Mouse (Mus musculus) stomach, embryonic 15.5 days (tissue): ENCODE results near the gene Bcor. TPM values are rescaled to one million over a fixed set of nuclear protein-coding genes. Genes with fewer than 3 reads are reported as not detected.

Experiments used
- ATAC-seq: fragments of 200-750 bp; cut with Nextera tagmentation; 2 replicates; pipeline ENCODE4 v1.8.0; 2017; ENCODE audit warnings: low read depth, moderate number of reproducible peaks, moderate TSS enrichment; ENCODE audit not compliant: insufficient read depth, low FRiP score
- H3K27ac ChIP-seq: fragments of 300-500 bp; sonication (generic); 2 replicates; pipeline ENCODE4 v1.5.1; 2015; ENCODE audit warnings: mild to moderate bottlenecking, inconsistent platforms
- H3K27me3 ChIP-seq: fragments of 300-500 bp; sonication (generic); replicated peaks from 2 replicates; pipeline ENCODE4 v1.6.1; 2015; ENCODE audit warnings: inconsistent platforms
- H3K36me3 ChIP-seq: fragments of 300-500 bp; sonication (generic); 2 replicates; pipeline ENCODE4 v1.6.1; 2015; ENCODE audit warnings: inconsistent platforms
- H3K4me1 ChIP-seq: fragments of 300-500 bp; sonication (generic); 2 replicates; pipeline ENCODE4 v1.6.1; 2015; ENCODE audit warnings: inconsistent platforms
- H3K4me2 ChIP-seq: fragments of 300-500 bp; sonication (generic); 2 replicates; pipeline ENCODE4 v1.6.1; 2015; ENCODE audit warnings: mild to moderate bottlenecking, inconsistent platforms
- H3K4me3 ChIP-seq: fragments of 300-500 bp; sonication (generic); replicated peaks from 2 replicates; pipeline ENCODE4 v1.5.1; 2015; ENCODE audit warnings: inconsistent platforms
- H3K9ac ChIP-seq: fragments of 300-500 bp; sonication (generic); 2 replicates; pipeline ENCODE4 v1.6.1; 2015; ENCODE audit warnings: inconsistent platforms
- H3K9me3 ChIP-seq: fragments of 300-500 bp; sonication (generic); 2 replicates; pipeline ENCODE4 v1.6.1; 2016; ENCODE audit warnings: inconsistent platforms
- WGBS: fragments of 180-500 bp; shearing (Covaris S2); methylation state at CpG from one replicate; pipeline ENCODE4 v1.1.7; 2015; 5-methylcytosine and 5-hydroxymethylcytosine counted together
- polyA plus RNA-seq: library from polyadenylated mRNA; unstranded; fragments of >200 nt; fragmentation: Nextera tagmentation; extraction: Ambion mirVana; gene quantifications from 2 replicates; pipeline ENCODE4 v1.2.1, GENCODE M21; 2015

Gene Bcor
- polyA plus RNA-seq, 1 experiment from 2014 or later: 14.0 TPM

DNA sequence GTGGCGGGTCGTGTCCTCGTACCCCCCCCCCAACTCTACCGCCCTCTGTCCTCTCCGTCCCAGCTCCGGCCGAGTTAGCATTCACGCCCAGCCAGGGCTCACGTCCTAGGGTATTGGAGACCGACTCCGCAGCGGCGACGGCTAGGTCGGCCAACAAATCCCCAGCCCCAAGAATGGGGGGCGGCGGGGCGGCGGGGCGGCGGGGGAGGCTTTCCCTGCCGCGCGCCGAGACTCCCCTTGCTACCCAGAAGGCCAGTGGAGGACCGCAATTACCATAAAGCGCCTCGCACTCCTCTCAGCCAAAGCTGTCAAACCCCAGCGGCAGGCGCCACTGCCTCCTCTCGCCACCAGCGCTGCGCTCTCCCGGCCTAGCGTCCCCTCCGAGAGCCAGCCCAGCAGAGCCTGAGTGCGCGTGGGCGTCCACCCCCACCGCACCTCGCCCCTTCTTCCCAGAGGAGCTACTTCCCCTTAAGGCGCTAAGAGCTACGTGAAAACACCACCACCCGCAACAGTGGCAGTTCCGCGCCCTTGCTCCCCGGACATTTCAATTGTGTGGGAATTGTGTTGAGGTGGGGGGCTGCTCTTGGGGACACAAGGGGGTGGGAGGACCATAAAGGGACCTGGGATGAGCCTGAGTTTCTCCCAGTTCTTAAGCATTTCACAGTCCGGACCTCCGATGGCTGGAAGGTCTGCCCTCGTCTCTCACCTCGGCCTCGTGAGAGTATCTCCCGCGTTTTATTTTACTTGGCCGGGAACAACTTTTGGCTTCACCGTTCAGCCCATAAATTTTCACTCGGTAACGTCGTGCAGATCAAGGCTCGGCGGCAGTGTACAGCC, 79.0 kb downstream of the Bcor start:
- no peaks in the 10 kb centered on the region for H3K9me3 ChIP-seq
- ATAC-seq: no peak
- H3K27me3 ChIP-seq: peaks cover 47% of the 10 kb centered on the region
- peak overlapping the region; percentile 79 for H3K4me2 ChIP-seq
- H3K4me3 ChIP-seq: peak overlapping the region; percentile 62
- H3K36me3 ChIP-seq: no peaks in the 10 kb centered on the region
- peak overlapping the region; percentile 29; the same call in 1 of the 2 replicates for H3K9ac ChIP-seq
- 5% methylated on average over 61 of the region's 61 CpGs for WGBS
- H3K4me1 ChIP-seq: peaks cover 19% of the 10 kb centered on the region; the same call in 1 of the 2 replicates
- peak overlapping the region; percentile 61 for H3K27ac ChIP-seq

DNA sequence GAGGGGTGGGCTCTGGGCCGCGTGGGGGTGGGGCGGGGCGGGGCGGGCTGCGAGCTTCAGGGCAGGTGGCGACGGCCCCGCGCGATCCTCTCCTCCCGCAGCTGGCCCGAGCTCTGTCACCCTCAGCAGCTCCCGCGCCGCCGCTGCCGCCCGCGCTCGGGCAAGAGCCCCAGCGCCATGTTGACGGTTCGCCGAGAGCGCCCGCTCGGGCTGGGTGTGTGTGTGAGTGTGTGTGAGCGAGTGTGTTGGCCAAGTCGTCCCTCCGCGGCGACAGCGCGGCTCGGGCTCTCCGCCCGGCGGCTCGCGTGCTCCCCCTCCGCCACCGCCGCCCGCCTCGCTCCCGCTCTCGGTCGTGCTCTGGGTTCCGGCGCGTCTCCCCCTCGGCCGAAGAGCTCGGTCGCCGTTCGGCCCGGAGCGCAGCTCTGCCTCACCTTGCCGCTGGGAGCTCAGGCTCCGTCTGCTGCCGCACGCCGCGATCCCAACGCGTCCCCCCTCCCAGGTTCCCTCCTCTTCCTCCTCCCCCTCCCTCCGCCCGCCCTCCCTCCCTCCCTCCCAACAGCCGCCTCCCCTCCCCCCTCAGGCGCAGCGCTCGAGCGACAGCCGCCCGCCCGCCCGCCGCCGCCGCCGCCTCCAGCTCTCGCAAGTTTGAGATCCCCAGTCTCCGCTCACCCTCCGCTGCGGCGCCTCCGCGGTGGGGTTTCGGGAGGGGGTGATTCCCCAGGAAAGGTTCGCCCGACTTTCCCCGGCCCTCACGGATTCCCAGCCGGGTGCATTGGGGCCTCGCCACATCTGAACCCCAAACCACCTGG, 79.9 kb downstream of the Bcor start:
- under 1% methylated on average over 51 of the region's 97 CpGs for WGBS
- Histone ChIP-seq H3K4me2 (peak overlapping the region; percentile 79), H3K27me3 (peaks cover 46% of the 10 kb centered on the region)

DNA sequence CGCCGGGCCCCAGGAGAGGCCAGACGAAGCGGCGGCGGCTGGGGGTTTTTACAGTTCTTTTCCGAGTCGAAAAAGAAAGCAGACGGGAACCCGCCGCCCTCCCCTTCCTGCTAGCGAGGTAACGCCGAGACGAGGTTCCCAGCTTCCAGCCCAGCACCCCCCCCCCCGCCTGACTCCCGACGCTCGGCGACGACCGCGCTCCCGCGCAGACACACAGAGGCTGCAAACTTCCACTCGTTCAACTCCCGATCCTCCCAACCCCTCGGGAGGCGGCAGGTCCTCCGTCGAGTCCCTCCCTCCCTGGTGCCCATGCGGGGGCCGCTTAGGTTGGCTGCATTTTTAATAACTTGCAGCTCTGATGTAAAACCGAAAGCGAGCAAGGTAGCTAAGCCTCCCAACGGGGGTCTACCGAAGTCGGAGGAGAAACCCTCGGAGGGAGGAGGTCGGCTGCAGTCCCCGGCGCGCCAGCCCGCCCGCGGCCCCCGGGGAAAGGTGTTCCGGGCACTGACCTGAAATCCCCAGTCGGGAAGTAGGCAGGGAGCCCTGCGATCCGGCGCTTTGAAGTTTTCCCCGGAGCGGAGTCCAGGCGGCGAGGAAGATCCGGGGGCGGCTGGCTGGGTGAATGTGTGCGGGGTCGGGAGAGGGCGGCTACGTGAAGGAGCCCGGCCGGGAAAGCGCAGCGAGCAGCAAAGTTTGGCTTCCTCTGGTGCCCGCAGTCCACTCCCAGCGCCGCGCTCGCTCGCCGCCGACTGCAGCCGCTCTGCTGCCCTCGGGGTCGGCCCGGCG, 80.7 kb downstream of the Bcor start:
- peak overlapping the region; percentile 91 for H3K27ac ChIP-seq
- no peaks in the 10 kb centered on the region for H3K9me3 ChIP-seq
- H3K4me2 ChIP-seq: peak overlapping the region; percentile 79
- WGBS: 3% methylated on average over 72 of the region's 79 CpGs
- peak overlapping the region; percentile 48 for H3K9ac ChIP-seq
- ATAC-seq: no peak
- peaks cover 19% of the 10 kb centered on the region; the same call in 1 of the 2 replicates for H3K4me1 ChIP-seq
- no peaks in the 10 kb centered on the region for H3K36me3 ChIP-seq
- H3K27me3 ChIP-seq: peaks cover 38% of the 10 kb centered on the region
- H3K4me3 ChIP-seq: peak overlapping the region; percentile 62

More for the DNA sequence above, 79.9 kb downstream of the Bcor start:
- Histone ChIP-seq H3K9me3 (no peaks in the 10 kb centered on the region), H3K4me3 (peak overlapping the region; percentile 62), H3K4me1 (peaks cover 19% of the 10 kb centered on the region; the same call in 1 of the 2 replicates), H3K9ac (peak overlapping the region; percentile 48; the same call in 1 of the 2 replicates), H3K36me3 (no peaks in the 10 kb centered on the region), H3K27ac (peak overlapping the region; percentile 91)
- ATAC-seq: peak; percentile 31; the same call in 1 of the 2 replicates

DNA sequence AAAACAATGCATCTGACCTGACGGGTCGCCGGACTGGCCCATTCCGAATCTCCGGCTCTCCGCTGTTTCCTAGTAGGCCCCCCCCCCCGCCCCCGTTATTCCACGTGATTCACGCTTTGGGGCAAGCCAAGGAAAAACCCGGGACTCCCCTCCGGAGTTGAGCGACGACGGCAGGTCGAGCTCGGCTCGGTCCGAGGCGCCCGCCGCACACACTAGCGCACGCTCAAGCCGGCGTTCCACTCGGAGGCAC, 81.2 kb downstream of the Bcor start:
- Histone ChIP-seq H3K9ac (peak overlapping the region; percentile 57; the same call in 1 of the 2 replicates), H3K4me3 (peak overlapping the region; percentile 62), H3K36me3 (no peaks in the 10 kb centered on the region), H3K27ac (peak overlapping the region; percentile 91; the same call in 1 of the 2 replicates), H3K4me1 (peaks cover 18% of the 10 kb centered on the region; the same call in 1 of the 2 replicates), H3K27me3 (peaks cover 38% of the 10 kb centered on the region), H3K9me3 (no peaks in the 10 kb centered on the region), H3K4me2 (peak overlapping the region; percentile 79)
- ATAC-seq: no peak
- 6% methylated on average over 12 of the region's 27 CpGs for WGBS

DNA sequence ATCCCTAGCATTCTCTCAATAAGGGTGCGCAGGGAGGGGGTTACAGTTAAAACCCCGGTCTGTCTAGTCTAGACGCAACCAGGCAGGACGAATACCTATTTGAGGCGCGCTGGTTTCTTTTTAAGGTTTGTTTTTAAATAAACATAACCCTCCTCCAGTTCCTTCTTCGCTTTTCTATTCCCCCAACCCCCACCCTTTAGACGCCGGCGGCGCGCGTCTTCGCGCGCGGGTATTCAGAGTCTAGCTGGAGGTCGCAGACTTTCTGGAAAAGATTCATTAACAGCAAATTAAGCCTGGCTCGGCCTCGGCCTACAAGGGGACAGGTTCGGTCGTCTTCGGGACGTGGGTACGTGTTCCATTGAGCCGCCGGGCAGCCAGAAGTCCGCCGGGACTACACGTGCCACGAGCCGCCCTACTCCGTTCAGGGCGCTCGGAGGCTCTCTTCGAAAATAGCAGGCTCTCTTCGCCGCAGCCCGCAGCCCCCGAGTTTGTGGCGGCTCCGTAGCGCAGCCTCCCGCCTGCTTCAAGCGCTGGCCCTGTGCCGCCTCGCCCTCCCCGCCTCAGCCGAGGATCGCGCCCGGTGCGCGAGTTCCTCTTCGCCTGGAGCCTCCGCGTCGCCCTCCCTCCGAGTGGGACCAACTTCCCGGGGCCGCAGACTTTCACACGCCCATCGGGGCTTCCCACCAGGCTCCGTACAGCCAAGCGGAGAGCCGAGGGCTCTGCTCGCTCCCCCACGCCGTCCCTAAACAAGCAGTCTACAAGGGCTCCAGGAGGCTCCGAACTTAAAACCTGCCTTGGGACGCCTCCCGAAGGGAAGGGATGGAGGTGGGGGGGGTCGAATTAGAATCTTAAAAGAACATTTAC, 81.7 kb downstream of the Bcor start:
- peaks cover 38% of the 10 kb centered on the region for H3K27me3 ChIP-seq
- H3K9ac ChIP-seq: peak overlapping the region; percentile 57; the same call in 1 of the 2 replicates
- peak overlapping the region; percentile 79 for H3K4me2 ChIP-seq
- ATAC-seq: no peak
- H3K4me3 ChIP-seq: peak overlapping the region; percentile 62
- peaks cover 18% of the 10 kb centered on the region; the same call in 1 of the 2 replicates for H3K4me1 ChIP-seq
- peak overlapping the region; percentile 41; the same call in 1 of the 2 replicates for H3K27ac ChIP-seq
- H3K36me3 ChIP-seq: no peaks in the 10 kb centered on the region
- 2% methylated on average over 72 of the region's 73 CpGs for WGBS
- H3K9me3 ChIP-seq: no peaks in the 10 kb centered on the region

DNA sequence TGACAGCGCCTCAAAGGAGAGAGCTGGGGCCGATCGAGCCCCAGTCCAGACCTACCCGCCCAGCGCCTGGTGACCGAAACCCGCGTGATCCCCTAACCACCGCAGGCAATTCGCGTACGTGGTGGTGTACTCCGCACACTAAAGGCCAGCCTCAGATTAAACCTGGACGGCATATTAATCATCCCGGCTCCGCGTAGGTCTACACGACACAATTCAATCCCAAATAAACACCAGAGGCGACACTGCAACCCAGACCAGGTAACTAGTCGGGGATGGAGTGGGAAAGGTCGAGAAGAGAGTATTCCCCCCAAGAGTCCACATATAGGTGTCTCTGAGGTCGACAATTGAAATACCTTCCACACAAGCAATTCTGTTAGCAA, 82.6 kb downstream of the Bcor start:
- Histone ChIP-seq H3K4me2 (peak overlapping the region; percentile 79), H3K4me1 (peaks cover 26% of the 10 kb centered on the region), H3K9ac (peak overlapping the region; percentile 44; the same call in 1 of the 2 replicates), H3K27me3 (peaks cover 38% of the 10 kb centered on the region), H3K36me3 (no peaks in the 10 kb centered on the region), H3K9me3 (no peaks in the 10 kb centered on the region), H3K27ac (peak overlapping the region; percentile 35), H3K4me3 (peak overlapping the region; percentile 62)
- WGBS: 6% methylated on average over 22 of the region's 22 CpGs
- no peak for ATAC-seq

DNA sequence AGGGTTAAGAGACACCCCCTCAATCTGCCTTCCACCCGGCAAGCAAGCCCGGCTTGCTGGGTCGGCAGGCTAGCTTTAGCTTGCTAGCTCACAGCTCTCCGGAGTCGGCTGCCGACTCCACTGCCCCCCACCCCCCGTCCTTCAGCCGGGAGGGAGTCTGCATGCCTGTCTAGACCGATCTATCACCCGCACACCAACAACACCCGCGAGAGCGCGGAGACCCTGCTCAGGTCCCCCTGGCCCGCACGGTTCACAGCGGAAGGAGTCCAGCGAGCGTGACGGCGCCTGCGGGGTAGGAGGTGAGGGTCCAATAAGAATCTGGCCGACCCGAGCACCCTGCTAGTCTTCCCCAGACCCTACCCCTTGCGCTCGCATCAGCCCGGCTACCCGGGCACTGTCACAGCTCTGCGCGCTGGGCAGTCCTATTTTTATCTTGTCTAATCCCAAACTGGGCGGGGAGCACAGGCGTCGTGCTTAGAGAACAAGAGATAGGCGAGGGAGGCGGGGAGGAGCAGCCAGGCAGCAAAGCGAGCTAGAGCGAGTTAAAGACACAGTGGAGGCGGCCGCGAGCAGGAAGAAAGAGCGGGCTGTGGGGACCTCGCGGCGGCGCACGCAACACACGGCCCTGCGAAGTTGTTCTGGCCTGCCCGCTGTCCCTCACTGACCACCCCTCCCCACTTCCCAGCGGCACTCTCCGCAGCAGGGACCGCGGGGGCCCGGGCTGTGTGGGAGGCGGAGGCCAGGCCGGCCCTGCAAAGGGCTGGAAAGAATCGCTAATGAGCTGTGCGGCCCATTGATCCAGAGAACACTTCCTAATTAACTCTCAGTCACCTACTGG, 83.2 kb downstream of the Bcor start:
- Histone ChIP-seq H3K4me3 (peak overlapping the region; percentile 62), H3K27me3 (peaks cover 38% of the 10 kb centered on the region), H3K4me1 (peaks cover 27% of the 10 kb centered on the region), H3K4me2 (peak overlapping the region; percentile 79), H3K9me3 (no peaks in the 10 kb centered on the region), H3K27ac (peak overlapping the region; percentile 35), H3K9ac (peak overlapping the region; percentile 44; the same call in 1 of the 2 replicates), H3K36me3 (no peaks in the 10 kb centered on the region)
- ATAC-seq: peak; percentile 44
- 2% methylated on average over 58 of the region's 58 CpGs for WGBS

DNA sequence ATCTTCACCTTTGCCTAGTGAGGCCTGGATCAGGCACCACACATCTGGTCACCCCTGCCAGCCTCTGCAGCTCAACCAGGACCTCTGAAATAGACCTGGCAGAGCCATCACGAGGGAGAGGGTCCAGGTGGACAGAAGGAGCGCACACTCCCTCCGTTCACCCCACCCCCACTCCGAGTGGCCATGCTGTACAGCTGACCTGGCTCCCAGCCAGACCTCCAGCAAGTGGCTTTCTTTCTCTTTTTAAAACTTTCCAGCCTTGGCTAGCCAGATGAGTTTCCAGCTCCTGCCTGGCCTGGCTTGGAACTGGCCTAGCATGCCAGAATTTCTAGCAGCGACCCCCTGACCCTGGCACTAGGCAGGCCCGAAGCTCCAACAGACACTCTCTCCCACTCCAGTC, 87.4 kb downstream of the Bcor start:
- no peak for ATAC-seq
- WGBS: 16% methylated on average over 6 of the region's 6 CpGs
- peaks cover 24% of the 10 kb centered on the region; the same call in 1 of the 2 replicates for H3K27me3 ChIP-seq

DNA sequence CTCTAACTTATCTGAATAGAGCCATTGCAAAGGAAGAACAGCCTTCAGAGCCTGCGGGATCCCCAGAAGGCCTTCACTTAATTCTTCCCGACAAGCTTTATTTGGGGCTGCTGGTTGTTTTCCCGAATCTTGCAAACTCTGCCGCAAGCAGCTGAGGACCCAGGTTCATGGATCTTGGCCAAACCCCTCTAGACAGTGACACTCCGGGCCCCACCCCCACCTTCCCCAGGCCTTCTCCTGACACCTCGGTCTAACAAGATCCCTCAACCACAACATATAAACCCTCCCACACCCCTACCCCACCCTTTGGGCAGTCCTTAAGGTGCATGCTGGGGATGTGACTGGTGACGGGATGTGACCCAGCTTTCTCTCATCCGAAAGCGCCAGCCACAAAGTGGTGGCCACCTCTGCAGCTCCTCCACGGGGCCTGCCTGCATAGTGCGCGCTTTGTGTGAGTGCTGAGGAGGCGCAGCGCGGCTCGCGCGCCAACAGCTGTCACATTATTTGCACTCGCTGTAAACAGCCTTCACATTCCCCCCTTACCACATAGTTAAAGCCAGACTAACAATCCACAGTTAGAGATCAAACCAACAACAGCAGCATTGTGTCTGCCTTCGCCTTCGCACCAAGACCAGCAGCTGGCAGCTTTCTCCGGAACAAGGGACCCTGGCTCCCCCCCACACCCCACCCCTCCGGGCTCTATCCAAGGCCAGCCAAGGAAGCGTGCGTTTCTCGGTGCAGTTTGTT, 91.0 kb downstream of the Bcor start:
- H3K36me3 ChIP-seq: no peaks in the 10 kb centered on the region
- peak overlapping the region; percentile 63 for H3K27ac ChIP-seq
- no peaks in the 10 kb centered on the region for H3K9me3 ChIP-seq
- H3K4me3 ChIP-seq: no peak overlapping the region
- H3K4me1 ChIP-seq: peaks cover 57% of the 10 kb centered on the region
- 8% methylated on average over 26 of the region's 26 CpGs for WGBS
- peak; percentile 32; the same call in 1 of the 2 replicates for ATAC-seq
- peaks cover 10% of the 10 kb centered on the region; the same call in 1 of the 2 replicates for H3K27me3 ChIP-seq
- peak overlapping the region; percentile 35 for H3K4me2 ChIP-seq
- no peak overlapping the region for H3K9ac ChIP-seq

More for the DNA sequence above, 87.4 kb downstream of the Bcor start:
- Histone ChIP-seq H3K9me3 (no peaks in the 10 kb centered on the region), H3K27ac (no peak overlapping the region), H3K36me3 (no peaks in the 10 kb centered on the region), H3K4me1 (peaks cover 47% of the 10 kb centered on the region), H3K9ac (no peak overlapping the region), H3K4me3 (no peak overlapping the region), H3K4me2 (no peak overlapping the region)
